9 mouse cellular contexts compared by ENCODE assay signal in genomic region chr10:115406393-115406792, GRCm38 (mm10). TPM values are rescaled to one million over a fixed set of nuclear protein-coding genes. Genes with fewer than 3 reads are reported as not detected.
DNase-seq lines count a peak whose midpoint lies in the region; ATAC-seq lines count a peak whose summit lies in the region.
"Had no signal": no experiment of that assay in that cellular context is flagged by ENCODE, and none has a peak within 500 bp of the region (broad histone marks: within the 10 kb centered on the region; RNA-seq: fewer than 3 reads in every experiment).

No protein-coding gene starts in this region.

- no peaks in the 10 kb centered on the region for H3K4me1 ChIP-seq in neural tube, embryonic 15.5 days
- H3K4me1 ChIP-seq in embryonic facial prominence, embryonic 11.5 days (ENCODE audit: control insufficient read depth, insufficient read depth, low read length) = no peaks in the 10 kb centered on the region
- H3K4me1 ChIP-seq: heart, embryonic 15.5 days had no signal

- DNase-seq in neural tube, embryonic 10.5 days (ENCODE audit: extremely low spot score, low spot score) = peak; percentile 47
- peak; percentile 55 for DNase-seq in adrenal gland, postnatal 25 days
- DNase-seq in embryonic facial prominence, embryonic 11.5 days (ENCODE audit: low spot score) = peak; percentile 82
- DNase-seq in hindlimb bud, embryonic 11.5 days (ENCODE audit: extremely low spot score, low read depth, low spot score) = peak; percentile 26
- peak; percentile 60 for DNase-seq in left cerebral cortex, postnatal 4 days
- peak; percentile 72 for DNase-seq in retina, postnatal 1 day
- DNase-seq in urinary bladder, postnatal 25 days (ENCODE audit: low spot score) = peak; percentile 50

- H3K9me3 ChIP-seq in neural tube, embryonic 15.5 days (replicated peaks) = no peaks in the 10 kb centered on the region
- H3K9me3 ChIP-seq in embryonic facial prominence, embryonic 11.5 days (replicated peaks; ENCODE audit: control insufficient read depth, low read length) = no peaks in the 10 kb centered on the region
- H3K9me3 ChIP-seq: heart, embryonic 15.5 days had no signal

- no peak for ATAC-seq in neural tube, embryonic 15.5 days (ENCODE audit: low FRiP score)
- ATAC-seq in embryonic facial prominence, embryonic 11.5 days (replicated peaks; ENCODE audit: insufficient number of reproducible peaks, low FRiP score, low TSS enrichment, low read depth) = no peak

- peaks cover 55% of the 10 kb centered on the region for H3K36me3 ChIP-seq in neural tube, embryonic 15.5 days
- H3K36me3 ChIP-seq in embryonic facial prominence, embryonic 11.5 days (replicated peaks; ENCODE audit: control insufficient read depth, insufficient read depth, low read depth, low read length) = peaks cover 2% of the 10 kb centered on the region

- H3K9ac ChIP-seq in neural tube, embryonic 15.5 days (replicated peaks) = no peak overlapping the region
- no peak overlapping the region for H3K9ac ChIP-seq in embryonic facial prominence, embryonic 11.5 days (replicated peaks; ENCODE audit: low read length)
- H3K9ac ChIP-seq: heart, embryonic 15.5 days had no signal

- no peak overlapping the region for H3K4me3 ChIP-seq in neural tube, embryonic 15.5 days (replicated peaks)
- no peak overlapping the region for H3K4me3 ChIP-seq in embryonic facial prominence, embryonic 11.5 days (ENCODE audit: low read depth, low read length)
- H3K4me3 ChIP-seq: heart, embryonic 15.5 days had no signal

- intact Hi-C loops in left cerebral cortex, postnatal 4 days (cut with DNase I) = loop anchor here (5.0 kb wide), 1 partner anchor 211 kb away; no protein-coding TSS in a partner anchor

- no peak overlapping the region for H3K4me2 ChIP-seq in neural tube, embryonic 15.5 days
- H3K4me2 ChIP-seq in embryonic facial prominence, embryonic 11.5 days (ENCODE audit: low read depth, low read length) = no peak overlapping the region
- H3K4me2 ChIP-seq: heart, embryonic 15.5 days had no signal

- 66% methylated on average over 6 of the region's 6 CpGs for WGBS in neural tube, embryonic 15.5 days
- WGBS in embryonic facial prominence, embryonic 11.5 days = 62% methylated on average over 6 of the region's 6 CpGs

- H3K27me3 ChIP-seq in neural tube, embryonic 15.5 days (replicated peaks) = no peaks in the 10 kb centered on the region
- H3K27me3 ChIP-seq in embryonic facial prominence, embryonic 11.5 days (ENCODE audit: control insufficient read depth, insufficient read depth, low read length) = no peaks in the 10 kb centered on the region
- H3K27me3 ChIP-seq: heart, embryonic 15.5 days had no signal

- H3K27ac ChIP-seq in neural tube, embryonic 15.5 days (replicated peaks) = no peak overlapping the region
- H3K27ac ChIP-seq in embryonic facial prominence, embryonic 11.5 days (replicated peaks; ENCODE audit: low read depth, low read length) = no peak overlapping the region
- H3K27ac ChIP-seq: heart, embryonic 15.5 days had no signal

RNA-seq across cellular contexts. Expression of gene Zfc3h1, which starts 21.6 kb away (rescaled TPM):
- polyA plus RNA-seq in neural tube, embryonic 15.5 days (2015; fragmentation: Nextera tagmentation; extraction: Ambion mirVana) = 14.8 and 15.1 TPM in 2 replicates
- total RNA-seq in adrenal gland, postnatal 25 days (2021) = 55.5 and 71.8 TPM in 2 replicates
- 18.3 and 23.1 TPM in 2 replicates for polyA plus RNA-seq in embryonic facial prominence, embryonic 11.5 days (2014; fragmentation: Nextera tagmentation; extraction: Ambion mirVana)
- total RNA-seq in left cerebral cortex, postnatal 4 days (2021) = 10 to 100 TPM; 43.4 to 46.7 TPM

RNA-seq across cellular contexts. Expression of gene Thap2, which starts 22.1 kb away (rescaled TPM):
- polyA plus RNA-seq in neural tube, embryonic 15.5 days (2015; fragmentation: Nextera tagmentation; extraction: Ambion mirVana) = 25.4 and 25.8 TPM in 2 replicates
- total RNA-seq in adrenal gland, postnatal 25 days (2021) = 16.5 and 17.9 TPM in 2 replicates
- polyA plus RNA-seq in embryonic facial prominence, embryonic 11.5 days (2014; fragmentation: Nextera tagmentation; extraction: Ambion mirVana) = 20.0 and 21.6 TPM in 2 replicates
- 10 to 100 TPM; 13.0 to 18.3 TPM for total RNA-seq in left cerebral cortex, postnatal 4 days (2021)

RNA-seq across cellular contexts. Expression of gene Tmem19, which starts 44.1 kb away (rescaled TPM):
- 31.6 and 32.0 TPM in 2 replicates for polyA plus RNA-seq in neural tube, embryonic 15.5 days (2015; fragmentation: Nextera tagmentation; extraction: Ambion mirVana)
- total RNA-seq in adrenal gland, postnatal 25 days (2021) = 36.4 and 36.5 TPM in 2 replicates
- polyA plus RNA-seq in embryonic facial prominence, embryonic 11.5 days (2014; fragmentation: Nextera tagmentation; extraction: Ambion mirVana) = 25.3 and 36.4 TPM in 2 replicates
- total RNA-seq in left cerebral cortex, postnatal 4 days (2021) = 10 to 100 TPM; 40.6 to 45.3 TPM

Comparison
In these comparisons a context has a peak if more than half of its experiments do, and no peak if none do; other contexts are left out.
1. DNase-seq: peak in every context shown above with its lines; median percentile 82 in embryonic facial prominence, embryonic 11.5 days; 72 in retina, postnatal 1 day; 60 in left cerebral cortex, postnatal 4 days; 55 in adrenal gland, postnatal 25 days; 50 in urinary bladder, postnatal 25 days; 47 in neural tube, embryonic 10.5 days; 26 in hindlimb bud, embryonic 11.5 days.